Mouse (Mus musculus) spleen, adult 12 weeks (tissue): ENCODE data around the gene Rtbdn.

Experiments used
- DNase-seq: peaks from one replicate; pipeline ENCODE4 v3.0.0; 2022; ENCODE audit warnings: low spot score

Rtbdn gene

GRCm38 (mm10) chr8:84979599-84980421, 33.0 kb downstream of the Rtbdn start:
- peak; percentile 83 for DNase-seq

GRCm38 (mm10) chr8:84980622-84981358, 34.0 kb downstream of the Rtbdn start:
- no peak for DNase-seq

GRCm38 (mm10) chr8:84981644-84982498, 35.1 kb downstream of the Rtbdn start:
- no peak for DNase-seq

- DNase-seq = no peak
Observed at GRCm38 (mm10) chr8:84982499-84983011, 35.8 kb downstream of the Rtbdn start.

- no peak for DNase-seq
Observed at GRCm38 (mm10) chr8:84984294-84985048, 37.7 kb downstream of the Rtbdn start.

- DNase-seq = no peak
Observed at GRCm38 (mm10) chr8:84985049-84985683, 38.4 kb downstream of the Rtbdn start.

GRCm38 (mm10) chr8:84985684-84986378, 39.0 kb downstream of the Rtbdn start:
- peak; percentile 79 for DNase-seq

- DNase-seq = no peak
Observed at GRCm38 (mm10) chr8:84986379-84986945, 39.7 kb downstream of the Rtbdn start.

- DNase-seq = no peak
Observed at GRCm38 (mm10) chr8:84987388-84987787, 40.6 kb downstream of the Rtbdn start.

- no peak for DNase-seq
Observed at GRCm38 (mm10) chr8:84987903-84988302, 41.1 kb downstream of the Rtbdn start.

GRCm38 (mm10) chr8:84989311-84989731, 42.5 kb downstream of the Rtbdn start:
- no peak for DNase-seq

- DNase-seq = peak; percentile 91
Observed at GRCm38 (mm10) chr8:84989810-84990209, 43.0 kb downstream of the Rtbdn start.

GRCm38 (mm10) chr8:84990349-84990748, 43.6 kb downstream of the Rtbdn start, which contains the start of gene Hook2:
TSS of gene Hook2 (plus strand) at chr8:84990603.
- peak; percentile 93 for DNase-seq

- DNase-seq = no peak
Observed at GRCm38 (mm10) chr8:84990836-84991235, 44.0 kb downstream of the Rtbdn start.

GRCm38 (mm10) chr8:84994375-84994774, 47.6 kb downstream of the Rtbdn start:
- no peak for DNase-seq

- DNase-seq = no peak
Observed at GRCm38 (mm10) chr8:84995680-84996079, 48.9 kb downstream of the Rtbdn start.

- no peak for DNase-seq
Observed at GRCm38 (mm10) chr8:84996978-84997377, 50.2 kb downstream of the Rtbdn start.

GRCm38 (mm10) chr8:84997649-84998295, 51.0 kb downstream of the Rtbdn start:
- DNase-seq = peak; percentile 75
